In the genomic region with DNA sequence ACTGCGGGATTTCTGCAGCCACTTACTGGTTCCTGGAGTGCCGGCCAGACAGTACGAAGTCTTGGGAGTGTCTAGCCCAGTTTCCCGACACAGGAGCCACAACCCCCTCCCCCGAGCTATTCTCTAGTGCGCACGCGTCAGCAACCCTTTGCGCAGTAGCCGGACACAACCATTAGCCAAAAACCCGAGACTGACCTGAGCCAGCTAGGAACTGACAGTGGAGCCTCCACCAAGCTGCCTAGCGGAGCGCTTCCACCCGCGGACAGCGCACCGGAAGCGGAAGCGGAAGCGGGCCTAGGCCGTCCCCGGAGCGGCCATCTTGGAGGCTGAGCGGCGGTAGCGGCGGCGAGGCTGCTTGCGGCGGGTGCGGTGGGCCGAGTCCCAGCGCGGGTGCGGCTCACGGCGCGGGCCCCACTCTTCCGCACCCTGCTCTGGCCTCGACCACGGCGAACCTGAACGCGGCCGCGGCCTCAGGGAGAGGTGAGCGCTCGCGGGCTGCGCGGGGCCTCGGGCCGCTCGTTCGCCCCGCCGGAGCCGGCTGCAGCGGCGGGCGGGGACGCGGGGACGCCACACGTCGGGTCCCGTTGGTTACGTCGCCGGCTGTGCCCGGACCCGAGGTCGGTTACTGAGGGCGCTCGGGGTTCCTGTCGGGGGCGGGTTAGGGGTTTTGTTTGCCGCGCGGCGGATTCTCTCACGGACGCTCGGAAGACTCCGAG, we compare ENCODE assay signal across 8 mouse cellular contexts. TPM values are rescaled to one million over a fixed set of nuclear protein-coding genes. Genes with fewer than 3 reads are reported as not detected.
A peak's percentile ranks its signal among the peaks of the same experiment; 100 is the strongest.
DNase-seq lines count a peak whose midpoint lies in the region; ATAC-seq lines count a peak whose summit lies in the region.

A gene (plus strand): TSS at position 298 of the 716 bp plus-strand sequence.

- peak within 1 kb of the TSS; percentile 97 for H3K4me3 ChIP-seq in heart, embryonic 10.5 days
- H3K4me3 ChIP-seq in kidney, embryonic 15.5 days (replicated peaks), result peak within 1 kb of the TSS; percentile 99

- ATAC-seq in erythroblast, adult 5-6 weeks (replicated peaks; ENCODE audit: low FRiP score, poor library complexity, severe bottlenecking), result peak; percentile 98
- ATAC-seq in kidney, embryonic 15.5 days (replicated peaks; ENCODE audit: low FRiP score), result peak; percentile 97
- peak; percentile 89 for ATAC-seq in monocyte, adult 5-6 weeks (replicated peaks; ENCODE audit: insufficient number of reproducible peaks, low FRiP score, low TSS enrichment, poor library complexity, severe bottlenecking)

- DNase-seq in B cell, adult 2 months, result peak; percentile 95 to 97
- DNase-seq in brain, adult 2 months (ENCODE audit: low read depth, low spot score), result peak; percentile 99
- DNase-seq in heart, embryonic 10.5 days (ENCODE audit: low spot score), result peak; percentile 97
- DNase-seq in liver, result peak; percentile 91
- peak; percentile 92 to 97 for DNase-seq in spleen, postnatal 4 days (ENCODE audit: low spot score in 2 of 2)

- no peaks in the 10 kb centered on the region; the same call in 1 of the 2 replicates for H3K27me3 ChIP-seq in heart, embryonic 10.5 days (ENCODE audit: insufficient read depth, poor library complexity, severe bottlenecking)
- no peaks in the 10 kb centered on the region for H3K27me3 ChIP-seq in kidney, embryonic 15.5 days

- peak within 1 kb of the TSS; percentile 78 for H3K4me2 ChIP-seq in kidney, embryonic 15.5 days

- H3K36me3 ChIP-seq in heart, embryonic 10.5 days, result peaks cover 28% of the 10 kb centered on the region
- peaks cover 23% of the 10 kb centered on the region for H3K36me3 ChIP-seq in kidney, embryonic 15.5 days

- peaks cover 15% of the 10 kb centered on the region for H3K4me1 ChIP-seq in heart, embryonic 10.5 days
- H3K4me1 ChIP-seq in kidney, embryonic 15.5 days, result peaks cover 23% of the 10 kb centered on the region

- H3K9ac ChIP-seq in kidney, embryonic 15.5 days, result peak within 1 kb of the TSS; percentile 95

- H3K27ac ChIP-seq in heart, embryonic 10.5 days, result peak within 1 kb of the TSS; percentile 94
- H3K27ac ChIP-seq in kidney, embryonic 15.5 days, result peak within 1 kb of the TSS; percentile 88

- under 1% methylated on average over 85 of the region's 85 CpGs for WGBS in heart, embryonic 10.5 days
- under 1% methylated on average over 85 of the region's 85 CpGs for WGBS in kidney, embryonic 15.5 days

- H3K9me3 ChIP-seq in heart, embryonic 10.5 days, result no peaks in the 10 kb centered on the region
- H3K9me3 ChIP-seq in kidney, embryonic 15.5 days (replicated peaks), result no peaks in the 10 kb centered on the region

RNA-seq across cellular contexts. Expression of the gene that starts here (rescaled TPM):
- 9.4 and 19.4 TPM in 2 replicates for total RNA-seq in erythroblast, adult 5-6 weeks (2015; ENCODE audit: low replicate concordance)
- 25.6 and 41.3 TPM in 2 replicates for total RNA-seq in erythroblast, adult 5-6 weeks (2017; ENCODE audit: low replicate concordance)
- polyA plus RNA-seq in heart, embryonic 10.5 days (2016; fragmentation: Nextera tagmentation; extraction: Ambion mirVana), result 97.2 and 135 TPM in 2 replicates
- 110 and 113 TPM in 2 replicates for polyA plus RNA-seq in kidney, embryonic 15.5 days (2015; fragmentation: Nextera tagmentation; extraction: Ambion mirVana)
- 79.0 to 128 TPM (median 101 TPM) in 3 replicates for total RNA-seq in monocyte, adult 5-6 weeks (2017)

Comparison
In these comparisons a context has a peak if more than half of its experiments do, and no peak if none do; other contexts are left out.
1. Peak in every context shown above with its lines: DNase-seq, ATAC-seq, H3K4me3 ChIP-seq and H3K27ac ChIP-seq.